Mouse (Mus musculus) testis, adult 2 months (tissue): ENCODE data around the gene Foxn3.

ENCODE experiments used
- CTCF ChIP-seq: fragments of 200-500 bp; IDR thresholded peaks from 2 replicates; pipeline ENCODE4 v1.5.1; 2012; ENCODE audit warnings: low read depth, mild to moderate bottlenecking, inconsistent platforms, low read length, moderate library complexity; ENCODE audit not compliant: control insufficient read depth, insufficient read depth, insufficient replicate concordance
- POLR2A ChIP-seq: fragments of 200-500 bp; IDR thresholded peaks from 2 replicates; pipeline ENCODE4 v1.6.1; 2012; ENCODE audit warnings: low read depth, mild to moderate bottlenecking, inconsistent platforms, low read length, moderate library complexity; ENCODE audit not compliant: control insufficient read depth

DNA sequence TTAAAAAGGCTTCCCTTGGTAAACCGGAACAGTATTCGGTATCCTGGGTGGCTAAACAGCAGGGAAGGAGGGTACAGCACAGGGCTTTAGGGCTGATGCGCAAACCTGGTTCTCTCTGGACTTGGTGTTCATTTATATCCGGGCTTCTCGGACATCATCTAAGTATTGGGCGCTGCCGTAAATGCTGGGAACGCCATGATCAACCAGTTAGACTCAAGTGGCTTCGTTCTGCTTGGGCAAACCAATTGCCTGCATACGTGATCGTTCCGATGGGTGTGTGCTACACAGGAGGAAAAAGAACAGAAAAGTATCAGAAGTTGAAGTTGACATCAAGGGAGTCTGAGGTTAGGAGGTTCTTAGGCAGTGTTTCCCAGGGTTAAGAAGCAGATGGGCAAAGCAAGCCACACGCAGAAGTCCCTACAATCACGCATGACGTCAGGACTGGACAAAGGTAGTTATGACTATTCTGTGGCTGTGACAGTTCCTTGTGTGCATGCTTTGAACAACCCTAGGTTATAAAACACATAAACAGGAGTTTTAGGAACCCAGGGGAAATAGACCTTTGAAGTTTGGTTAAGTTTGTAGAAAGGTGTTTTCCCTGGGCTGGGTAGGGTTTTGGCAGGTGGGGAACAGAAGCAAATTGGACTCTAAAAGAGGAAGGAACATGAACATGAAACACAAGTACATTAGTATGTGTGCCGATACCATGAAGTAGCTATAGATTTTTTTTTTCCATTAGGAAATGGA lies 46.9 kb upstream of the Foxn3 start:
- TF ChIP-seq POLR2A: no peak
- no peak for TF ChIP-seq CTCF
